20 mouse cellular contexts compared by ENCODE assay signal in genomic region chr15:25788565-25788964, GRCm38 (mm10). TPM values are rescaled to one million over a fixed set of nuclear protein-coding genes. Genes with fewer than 3 reads are reported as not detected.
DNase-seq lines count a peak whose midpoint lies in the region; ATAC-seq and TF ChIP-seq lines count a peak whose summit lies in the region.
"Had no signal": no experiment of that assay in that cellular context is flagged by ENCODE, and none has a peak within 500 bp of the region (broad histone marks: within the 10 kb centered on the region; RNA-seq: fewer than 3 reads in every experiment).

No protein-coding gene starts in this region.

- no peak overlapping the region for H3K27ac ChIP-seq in lung, postnatal 0 days (ENCODE audit: low read length)
- H3K27ac ChIP-seq in ES-E14 (ENCODE audit: insufficient read depth, low read depth, low read length, poor library complexity, severe bottlenecking): peak overlapping the region; percentile 26; the same call in 1 of the 2 replicates
- 0 out of 2 replicates have a peak overlapping the region, but pooled peaks have one; percentile 15 for H3K27ac ChIP-seq in embryonic facial prominence, embryonic 10.5 days (replicated peaks)
- H3K27ac ChIP-seq: forebrain, embryonic 10.5 days; liver, embryonic 14.5 days had no signal

- peak; percentile 40 for DNase-seq in kidney, adult 11 months
- no peak for DNase-seq in kidney, postnatal 4 days
- peak; percentile 57 for DNase-seq in lung, postnatal 0 days (ENCODE audit: low spot score)
- no peak for DNase-seq in lung, postnatal 14 days
- no peak for DNase-seq in ES-E14 (ENCODE audit: low read depth, low spot score)
- DNase-seq in embryonic facial prominence, embryonic 10.5 days (ENCODE audit: low spot score): no peak
- no peak for DNase-seq in retina, postnatal 1 day
- DNase-seq: adrenal gland, postnatal 25 days; cerebellum, adult 8-10 months; layer of hippocampus, adult 9-11 months; lung, embryonic 14.5 days; lung, postnatal 4 days; right cerebral cortex, postnatal 25 days; spleen, adult 18-20 months; thymus, postnatal 14 days had no signal

- peaks cover 39% of the 10 kb centered on the region; the same call in 1 of the 2 replicates for H3K36me3 ChIP-seq in lung, postnatal 0 days (ENCODE audit: insufficient read depth, low read length)
- H3K36me3 ChIP-seq in ES-E14 (ENCODE audit: control insufficient read depth, insufficient read depth, low read length, poor library complexity, severe bottlenecking): peaks cover 85% of the 10 kb centered on the region
- peaks cover 98% of the 10 kb centered on the region for H3K36me3 ChIP-seq in embryonic facial prominence, embryonic 10.5 days (replicated peaks)

- TF ChIP-seq EP300 in lung, postnatal 0 days (IDR thresholded peaks at IDR 0.05): no peak

- no peak for ATAC-seq in lung, postnatal 0 days
- ATAC-seq in megakaryocyte, adult 5-6 weeks (ENCODE audit: poor library complexity, severe bottlenecking): no peak

- no peak overlapping the region for H3K4me2 ChIP-seq in lung, postnatal 0 days (replicated peaks; ENCODE audit: low read depth, low read length)
- H3K4me2 ChIP-seq: heart, embryonic 15.5 days; limb, embryonic 15.5 days; lung, embryonic 14.5 days had no signal

- in situ Hi-C loops in ES-E14 (cut with MboI; ENCODE audit: low sequenced_read_pairs in 2 of 2, unreplicated experiment in 2 of 2): loop anchor here in 1 of 2 experiments (10.0 kb wide), 1 partner anchor 54 kb away; no protein-coding TSS in a partner anchor

- no peak for TF ChIP-seq CTCF in lung, postnatal 0 days (IDR thresholded peaks at IDR 0.05)

- no peaks in the 10 kb centered on the region for H3K4me1 ChIP-seq in lung, postnatal 0 days (ENCODE audit: insufficient read depth, low read depth, low read length)
- peaks cover 6 to 30% of the 10 kb centered on the region in 2 experiments; a peak in 3 of 4 replicates for H3K4me1 ChIP-seq in ES-E14 (ENCODE audit: control insufficient read depth in 2 of 2, insufficient read depth in 2 of 2, low read length in 2 of 2, poor library complexity in 1 of 2)
- peaks cover 11% of the 10 kb centered on the region; the same call in 1 of the 2 replicates for H3K4me1 ChIP-seq in embryonic facial prominence, embryonic 10.5 days
- H3K4me1 ChIP-seq: forebrain, embryonic 10.5 days; limb, embryonic 15.5 days had no signal

- H3K27me3 ChIP-seq in lung, postnatal 0 days (replicated peaks; ENCODE audit: insufficient read depth, low read length): no peaks in the 10 kb centered on the region
- H3K27me3 ChIP-seq in embryonic facial prominence, embryonic 10.5 days (replicated peaks; ENCODE audit: low read depth, poor library complexity, severe bottlenecking): no peaks in the 10 kb centered on the region
- H3K27me3 ChIP-seq: heart, embryonic 15.5 days; limb, embryonic 15.5 days had no signal

- H3K9me3 ChIP-seq in lung, postnatal 0 days (ENCODE audit: low read length): no peaks in the 10 kb centered on the region
- no peaks in the 10 kb centered on the region for H3K9me3 ChIP-seq in ES-E14 (ENCODE audit: control insufficient read depth, insufficient read depth, low read depth, low read length)
- no peaks in the 10 kb centered on the region for H3K9me3 ChIP-seq in embryonic facial prominence, embryonic 10.5 days
- H3K9me3 ChIP-seq: forebrain, embryonic 10.5 days; heart, embryonic 15.5 days; limb, embryonic 15.5 days had no signal

- no peak overlapping the region for H3K4me3 ChIP-seq in lung, postnatal 0 days (ENCODE audit: low read depth, low read length)
- H3K4me3 ChIP-seq in ES-E14 (ENCODE audit: insufficient read depth in 1 of 2, low read depth in 1 of 2, low read length in 2 of 2, poor library complexity in 1 of 2, severe bottlenecking in 1 of 2): no peak overlapping the region
- H3K4me3 ChIP-seq in embryonic facial prominence, embryonic 10.5 days: no peak overlapping the region
- H3K4me3 ChIP-seq: forebrain, embryonic 10.5 days; heart, embryonic 15.5 days; limb, embryonic 15.5 days had no signal

- no peak overlapping the region for H3K9ac ChIP-seq in lung, postnatal 0 days (replicated peaks; ENCODE audit: low read depth)
- no peak overlapping the region for H3K9ac ChIP-seq in ES-E14 (ENCODE audit: insufficient read depth, low read depth, low read length, poor library complexity, severe bottlenecking)
- H3K9ac ChIP-seq: heart, embryonic 15.5 days; limb, embryonic 15.5 days; liver, embryonic 14.5 days; lung, embryonic 14.5 days had no signal

- 86% methylated on average over 7 of the region's 7 CpGs for WGBS in lung, postnatal 0 days
- WGBS in embryonic facial prominence, embryonic 10.5 days: 93% methylated on average over 7 of the region's 7 CpGs

TF ChIP-seq in ES-E14, 5 proteins besides CTCF, POLR2A, EP300 and RAD21:
- TF ChIP-seq ZC3H11A (IDR thresholded peaks at IDR 0.05; ENCODE audit: borderline replicate concordance, low read depth, low read length) (no peak), MAFK (IDR thresholded peaks at IDR 0.05; ENCODE audit: insufficient read depth, low read depth, low read length) (no peak), ZNF384 (IDR thresholded peaks at IDR 0.05; ENCODE audit: low read depth, low read length) (no peak), HCFC1 (IDR thresholded peaks at IDR 0.05; ENCODE audit: borderline replicate concordance, insufficient read depth, low read length) (no peak), CHD2 (IDR thresholded peaks at IDR 0.05; ENCODE audit: low read depth, low read length) (no peak)

RNA-seq across cellular contexts. Expression of gene Retreg1, which starts 54.4 kb away (rescaled TPM):
- 36.2 and 36.8 TPM in 2 replicates for polyA plus RNA-seq in lung, postnatal 0 days (2015; fragmentation: Nextera tagmentation; extraction: Ambion mirVana)
- 5.8 and 7.1 TPM in 2 replicates for total RNA-seq in ES-E14 (2012; rRNA removed)
- polyA plus RNA-seq in embryonic facial prominence, embryonic 10.5 days (2016; fragmentation: Nextera tagmentation; extraction: Ambion mirVana): 2.2 and 2.5 TPM in 2 replicates
- total RNA-seq in megakaryocyte, adult 5-6 weeks (2015): 26.1 and 26.7 TPM in 2 replicates
- total RNA-seq in megakaryocyte, adult 5-6 weeks (2017): 22.3 and 23.1 TPM in 2 replicates

Comparison
In these comparisons a context has a peak if more than half of its experiments do, and no peak if none do; other contexts are left out.
1. DNase-seq: peak in kidney, adult 11 months (single experiment) and lung, postnatal 0 days (single experiment); none in kidney, postnatal 4 days (0 of 2), lung, postnatal 14 days (single experiment), ES-E14 (single experiment), embryonic facial prominence, embryonic 10.5 days (single experiment) and retina, postnatal 1 day (single experiment).